Mouse (Mus musculus): ENCODE results near the gene Add3. TPM values are rescaled to one million over a fixed set of nuclear protein-coding genes. Genes with fewer than 3 reads are reported as not detected.
A peak's percentile ranks its signal among the peaks of the same experiment; 100 is the strongest.

Add3 gene
- total and polyA plus RNA-seq, 3 experiments, result 16.3 to 18.4 (median 16.4) TPM

DNA sequence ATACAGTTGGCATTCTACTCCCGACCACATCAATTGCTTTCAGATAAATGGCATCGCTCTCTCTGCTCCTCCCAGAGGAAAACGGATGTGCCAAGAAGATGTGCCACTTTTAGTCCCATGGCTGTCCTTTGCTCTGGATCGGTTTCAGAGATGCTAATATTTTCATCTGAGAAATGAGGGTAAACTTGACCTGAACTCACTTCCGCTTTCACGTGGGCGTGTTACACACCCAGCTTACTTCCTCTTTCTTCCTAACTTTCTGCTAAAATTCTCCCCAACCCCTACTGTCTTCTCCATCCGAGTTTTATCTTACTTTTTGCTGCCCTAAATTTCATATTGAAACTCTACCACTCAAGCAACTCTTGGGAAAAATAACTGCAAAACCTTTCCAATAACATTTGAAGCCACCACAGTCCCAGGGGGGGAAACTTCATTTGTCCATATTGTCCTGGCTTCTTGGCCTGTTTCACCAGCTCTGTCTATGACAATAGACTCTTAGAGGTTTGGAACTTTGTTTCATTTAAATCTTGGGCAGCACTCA, 20.9 kb upstream of the Add3 start:
- no peaks in the 10 kb centered on the region for H3K27me3 ChIP-seq (replicated peaks)
- no peak for TF ChIP-seq MEF2A (IDR thresholded peaks at IDR 0.05; ENCODE audit: borderline replicate concordance, low read depth, low read length)
- TF ChIP-seq HCFC1 (IDR thresholded peaks at IDR 0.05; ENCODE audit: low read depth, low read length), result 0 out of 2 replicates have a peak, but pooled peaks have one; percentile 9
- no peak for TF ChIP-seq GABPA (IDR thresholded peaks at IDR 0.05; ENCODE audit: insufficient replicate concordance, low read depth, low read length)
- TF ChIP-seq MAX (IDR thresholded peaks at IDR 0.05; ENCODE audit: low read length), result 0 out of 2 replicates have a peak, but pooled peaks have one; percentile 30
- no peak for TF ChIP-seq POLR2A (IDR thresholded peaks at IDR 0.05; ENCODE audit: low read depth, low read length)
- TF ChIP-seq IRF4 (IDR thresholded peaks at IDR 0.05; ENCODE audit: low read depth, low read length), result 0 out of 2 replicates have a peak, but pooled peaks have one; percentile 9
- TF ChIP-seq E2F4 (IDR thresholded peaks at IDR 0.05; ENCODE audit: insufficient replicate concordance, low read depth, low read length), result no peak
- peak; percentile 69 for TF ChIP-seq EP300 (IDR thresholded peaks at IDR 0.05; ENCODE audit: low read length)
- TF ChIP-seq RCOR1 (conservative IDR thresholded peaks at IDR 0.05; ENCODE audit: low read depth, low read length), result no peak
- TF ChIP-seq ELF1 (IDR thresholded peaks at IDR 0.05; ENCODE audit: low read depth, low read length), result peak; percentile 71
- peak overlapping the region; percentile 16; the same call in 1 of the 2 replicates for H3K4me2 ChIP-seq (ENCODE audit: insufficient read depth, low read depth, poor library complexity, severe bottlenecking)
- no peak overlapping the region for H3K27ac ChIP-seq (ENCODE audit: insufficient read depth, low read depth)
- H3K9ac ChIP-seq (ENCODE audit: insufficient read depth, low read depth), result no peak overlapping the region
- peaks cover 6% of the 10 kb centered on the region for H3K9me3 ChIP-seq (replicated peaks; ENCODE audit: low read length)
- peak; percentile 61 for DNase-seq (ENCODE audit: extremely low read depth)
- no peaks in the 10 kb centered on the region for H3K36me3 ChIP-seq (replicated peaks in 1 of 2; ENCODE audit: control insufficient read depth in 1 of 2, insufficient read depth in 1 of 2, low read length in 1 of 2)
- in situ Hi-C loops (cut with MboI; ENCODE audit: low pct_ligation_motif_present, low pct_unique_long_range_greater_than_20kb, low sequenced_read_pairs), result no loop called here
- dilution Hi-C loops (cut with MboI; ENCODE audit: extremely low pct_ligation_motif_present, extremely low pct_unique_long_range_greater_than_20kb, low sequenced_read_pairs), result no loop called here
- peaks cover 7 to 13% of the 10 kb centered on the region in 2 experiments; a peak in 3 of 4 replicates for H3K4me1 ChIP-seq (ENCODE audit: control insufficient read depth in 1 of 2, insufficient read depth in 2 of 2)
- H3K79me2 ChIP-seq (replicated peaks; ENCODE audit: control insufficient read depth, extremely low read depth, insufficient read depth, poor library complexity, severe bottlenecking), result no peaks in the 10 kb centered on the region
- H3K4me3 ChIP-seq (replicated peaks in 1 of 3; ENCODE audit: low read depth in 2 of 3, low read length in 2 of 3, poor library complexity in 1 of 3), result no peak overlapping the region

- Histone ChIP-seq H3K79me2 (replicated peaks; ENCODE audit: control insufficient read depth, extremely low read depth, insufficient read depth, poor library complexity, severe bottlenecking) (no peaks in the 10 kb centered on the region), H3K9me3 (replicated peaks; ENCODE audit: low read length) (peaks cover 6% of the 10 kb centered on the region), H3K9ac (ENCODE audit: insufficient read depth, low read depth) (no peak overlapping the region), H3K4me1 (ENCODE audit: control insufficient read depth in 1 of 2, insufficient read depth in 2 of 2) (peaks cover 7 to 13% of the 10 kb centered on the region in 2 experiments; a peak in 3 of 4 replicates), H3K27me3 (replicated peaks) (no peaks in the 10 kb centered on the region), H3K27ac (ENCODE audit: insufficient read depth, low read depth) (no peak overlapping the region), H3K4me3 (replicated peaks in 1 of 3; ENCODE audit: low read depth in 2 of 3, low read length in 2 of 3, poor library complexity in 1 of 3) (no peak overlapping the region), H3K4me2 (ENCODE audit: insufficient read depth, low read depth, poor library complexity, severe bottlenecking) (no peak overlapping the region), H3K36me3 (replicated peaks in 1 of 2; ENCODE audit: control insufficient read depth in 1 of 2, insufficient read depth in 1 of 2, low read length in 1 of 2) (no peaks in the 10 kb centered on the region)
- in situ Hi-C loops (cut with MboI; ENCODE audit: low pct_ligation_motif_present, low pct_unique_long_range_greater_than_20kb, low sequenced_read_pairs), result no loop called here
- DNase-seq (ENCODE audit: extremely low read depth), result no peak
- TF ChIP-seq CHD1 (IDR thresholded peaks at IDR 0.05; ENCODE audit: low read depth, low read length) (no peak), UBTF (IDR thresholded peaks at IDR 0.05; ENCODE audit: low read depth, low read length) (no peak), RAD21 (IDR thresholded peaks at IDR 0.05; ENCODE audit: low read depth, low read length) (no peak), ETS1 (conservative IDR thresholded peaks at IDR 0.05; ENCODE audit: low read depth, low read length) (no peak), CHD2 (IDR thresholded peaks at IDR 0.05; ENCODE audit: low read length) (no peak), GABPA (IDR thresholded peaks at IDR 0.05; ENCODE audit: insufficient replicate concordance, low read depth, low read length) (no peak), SIN3A (IDR thresholded peaks at IDR 0.05; ENCODE audit: low read length) (no peak), ZMIZ1 (IDR thresholded peaks at IDR 0.05; ENCODE audit: low read depth, low read length) (no peak), NRF1 (IDR thresholded peaks at IDR 0.05; ENCODE audit: low read depth, low read length) (no peak)
- dilution Hi-C loops (cut with MboI; ENCODE audit: extremely low pct_ligation_motif_present, extremely low pct_unique_long_range_greater_than_20kb, low sequenced_read_pairs), result no loop called here
These were observed 19.8 kb upstream of the Add3 start for GRCm38 (mm10) chr19:53120483-53120882.
